Mouse (Mus musculus) cerebellum, adult (tissue): ENCODE data around the gene Sacm1l.

ENCODE experiments used
- ATAC-seq: cut with Nextera tagmentation; 2 replicates; pipeline ENCODE4 v1.9.2; 2017; ENCODE audit warnings: mild to moderate bottlenecking, moderate library complexity, mixed read lengths; ENCODE audit not compliant: insufficient number of reproducible peaks, low FRiP score, low TSS enrichment

The Sacm1l gene

GRCm38 (mm10) chr9:123539093-123539492 is 9.5 kb downstream of the Sacm1l start:
- ATAC-seq = no peak

- no peak for ATAC-seq
Observed at GRCm38 (mm10) chr9:123539823-123540222, 10.3 kb downstream of the Sacm1l start.

DNA sequence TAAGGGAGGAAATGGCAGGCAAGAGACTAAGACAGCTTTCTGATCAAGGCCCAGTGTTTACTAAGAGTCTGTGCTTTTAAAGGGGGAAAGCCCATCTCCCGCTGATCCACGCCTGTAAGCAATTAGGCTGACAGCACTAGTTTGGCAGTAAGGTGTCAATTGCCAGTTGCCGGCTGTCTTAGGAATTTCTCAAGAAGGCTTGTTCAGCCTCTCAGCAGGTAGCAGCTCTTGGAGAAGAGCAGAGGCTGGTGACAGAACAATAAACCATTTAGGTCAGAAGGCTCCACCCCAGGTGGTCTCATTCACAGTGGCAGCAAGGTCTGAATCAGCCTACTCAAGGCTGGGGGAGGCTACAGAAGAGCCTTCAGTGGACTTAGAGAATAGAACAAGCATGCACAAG is 25.0 kb downstream of the Sacm1l start:
- no peak for ATAC-seq

GRCm38 (mm10) chr9:123577360-123578192 is 48.0 kb downstream of the Sacm1l start:
- ATAC-seq = peak; percentile 52; the same call in 1 of the 2 replicates

GRCm38 (mm10) chr9:123589240-123589910 is 59.8 kb downstream of the Sacm1l start:
- no peak for ATAC-seq

- no peak for ATAC-seq
Observed at GRCm38 (mm10) chr9:123595194-123595593, 65.6 kb downstream of the Sacm1l start.

GRCm38 (mm10) chr9:123596910-123597309 is 67.4 kb downstream of the Sacm1l start:
- ATAC-seq = no peak

- ATAC-seq = no peak
Observed at GRCm38 (mm10) chr9:123597376-123597775, 67.8 kb downstream of the Sacm1l start.

GRCm38 (mm10) chr9:123601529-123601928 is 72.0 kb downstream of the Sacm1l start:
- no peak for ATAC-seq

- no peak for ATAC-seq
Observed at GRCm38 (mm10) chr9:123620311-123621098, 90.9 kb downstream of the Sacm1l start.

DNA sequence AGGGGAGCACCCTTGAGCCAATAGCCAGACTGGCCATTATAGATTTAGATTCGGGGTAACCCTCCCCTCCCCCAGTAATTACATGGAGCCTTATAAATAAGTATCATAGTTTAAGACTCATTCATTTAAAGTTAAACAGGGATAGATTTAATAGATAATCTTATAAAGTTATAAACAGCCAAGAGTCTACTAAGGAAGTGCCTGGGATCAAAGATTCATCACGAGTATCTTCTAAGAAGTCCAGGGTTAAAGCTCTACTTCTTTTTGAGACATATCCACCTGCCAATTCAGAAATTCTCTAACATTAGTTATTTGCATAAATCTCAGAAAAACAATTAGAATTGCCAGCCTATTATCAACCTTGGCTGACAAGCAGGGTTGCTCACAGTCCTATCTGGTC is 95.2 kb downstream of the Sacm1l start:
- ATAC-seq = no peak

- ATAC-seq = no peak
Observed at GRCm38 (mm10) chr9:123625821-123626220, 96.3 kb downstream of the Sacm1l start.

- ATAC-seq = no peak
Observed at GRCm38 (mm10) chr9:123631666-123632065, 102.1 kb downstream of the Sacm1l start.

DNA sequence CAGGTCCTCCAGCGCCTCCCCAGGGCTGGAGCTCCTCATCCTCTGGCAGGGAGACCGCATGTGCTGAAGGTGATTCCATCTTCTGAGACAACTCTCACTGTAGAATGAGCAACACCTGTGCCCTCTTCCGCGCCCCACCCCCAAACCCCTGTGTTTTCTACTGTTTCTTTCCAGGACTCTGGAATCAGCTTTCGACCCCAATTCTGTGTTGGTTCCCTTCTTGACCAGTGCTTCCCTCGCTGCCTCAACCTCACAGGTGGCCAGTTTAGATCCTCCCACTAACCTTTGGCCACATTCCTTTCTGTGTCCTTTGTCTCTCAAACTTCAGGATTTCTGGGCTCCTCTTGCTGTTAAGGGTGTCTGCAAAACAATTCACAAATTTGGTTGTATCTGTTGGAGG is 102.7 kb downstream of the Sacm1l start, which contains the start of gene Slc6a20b:
TSS of gene Slc6a20b (minus strand) at position 285 of the 400 bp plus-strand sequence.
- no peak for ATAC-seq

GRCm38 (mm10) chr9:123632993-123633392 is 103.4 kb downstream of the Sacm1l start:
- ATAC-seq = no peak

- ATAC-seq = no peak
Observed at GRCm38 (mm10) chr9:123636771-123637170, 107.2 kb downstream of the Sacm1l start.

GRCm38 (mm10) chr9:123638231-123638630 is 108.7 kb downstream of the Sacm1l start:
- ATAC-seq = no peak

- ATAC-seq = peak; percentile 61; the same call in 1 of the 2 replicates
Observed at GRCm38 (mm10) chr9:123638668-123639089, 109.1 kb downstream of the Sacm1l start.

GRCm38 (mm10) chr9:123640106-123640505 is 110.5 kb downstream of the Sacm1l start:
- no peak for ATAC-seq
